Mouse (Mus musculus) lung, embryonic 16.5 days (tissue): ENCODE results near the gene Fam227a. TPM values are rescaled to one million over a fixed set of nuclear protein-coding genes. Genes with fewer than 3 reads are reported as not detected.

Experiments used
- ATAC-seq: fragments of 200-750 bp; cut with Nextera tagmentation; 2 replicates; pipeline ENCODE4 v1.8.0; 2017; ENCODE audit warnings: low read depth, mild to moderate bottlenecking, moderate library complexity
- H3K27ac ChIP-seq: fragments of 300-500 bp; sonication (generic); 2 replicates; pipeline ENCODE4 v1.5.1; 2014; ENCODE audit warnings: mild to moderate bottlenecking, control low read depth, low read length
- H3K27me3 ChIP-seq: fragments of 300-500 bp; sonication (generic); 2 replicates; pipeline ENCODE4 v1.6.1; 2014; ENCODE audit warnings: low read depth, low read length, mixed read lengths; ENCODE audit not compliant: control insufficient read depth, insufficient read depth
- H3K36me3 ChIP-seq: fragments of 300-500 bp; sonication (generic); 2 replicates; pipeline ENCODE4 v1.6.1; 2014; ENCODE audit warnings: low read length; ENCODE audit not compliant: control insufficient read depth, insufficient read depth
- H3K4me1 ChIP-seq: fragments of 300-500 bp; sonication (generic); replicated peaks from 2 replicates; pipeline ENCODE4 v1.6.1; 2014; ENCODE audit warnings: low read length, mixed read lengths; ENCODE audit not compliant: control insufficient read depth, insufficient read depth
- H3K4me2 ChIP-seq: fragments of 300-500 bp; sonication (generic); 2 replicates; pipeline ENCODE4 v1.6.1; 2014; ENCODE audit warnings: low read depth, low read length, control low read depth
- H3K4me3 ChIP-seq: fragments of 300-500 bp; sonication (generic); 2 replicates; pipeline ENCODE4 v1.5.1; 2014; ENCODE audit warnings: mild to moderate bottlenecking, low read length, control low read depth
- H3K9ac ChIP-seq: fragments of 300-500 bp; sonication (generic); 2 replicates; pipeline ENCODE4 v1.6.1; 2014; ENCODE audit warnings: low read length, control low read depth
- H3K9me3 ChIP-seq: fragments of 300-500 bp; sonication (generic); 2 replicates; pipeline ENCODE4 v1.6.1; 2016; ENCODE audit warnings: low read length; ENCODE audit not compliant: control insufficient read depth
- WGBS: fragments of 180-500 bp; shearing (Covaris S2); extraction: QIAGEN DNeasy Blood & Tissue Kit; methylation state at CpG from one replicate; pipeline ENCODE4 v1.1.7; 2014; 5-methylcytosine and 5-hydroxymethylcytosine counted together
- polyA plus RNA-seq: library from polyadenylated mRNA; unstranded; fragments of >200 nt; fragmentation: Nextera tagmentation; extraction: Ambion mirVana; gene quantifications from 2 replicates; pipeline ENCODE4 v1.2.1, GENCODE M21; 2015

Fam227a gene
- polyA plus RNA-seq, 1 experiment from 2014 or later, result 1.4 TPM

DNA sequence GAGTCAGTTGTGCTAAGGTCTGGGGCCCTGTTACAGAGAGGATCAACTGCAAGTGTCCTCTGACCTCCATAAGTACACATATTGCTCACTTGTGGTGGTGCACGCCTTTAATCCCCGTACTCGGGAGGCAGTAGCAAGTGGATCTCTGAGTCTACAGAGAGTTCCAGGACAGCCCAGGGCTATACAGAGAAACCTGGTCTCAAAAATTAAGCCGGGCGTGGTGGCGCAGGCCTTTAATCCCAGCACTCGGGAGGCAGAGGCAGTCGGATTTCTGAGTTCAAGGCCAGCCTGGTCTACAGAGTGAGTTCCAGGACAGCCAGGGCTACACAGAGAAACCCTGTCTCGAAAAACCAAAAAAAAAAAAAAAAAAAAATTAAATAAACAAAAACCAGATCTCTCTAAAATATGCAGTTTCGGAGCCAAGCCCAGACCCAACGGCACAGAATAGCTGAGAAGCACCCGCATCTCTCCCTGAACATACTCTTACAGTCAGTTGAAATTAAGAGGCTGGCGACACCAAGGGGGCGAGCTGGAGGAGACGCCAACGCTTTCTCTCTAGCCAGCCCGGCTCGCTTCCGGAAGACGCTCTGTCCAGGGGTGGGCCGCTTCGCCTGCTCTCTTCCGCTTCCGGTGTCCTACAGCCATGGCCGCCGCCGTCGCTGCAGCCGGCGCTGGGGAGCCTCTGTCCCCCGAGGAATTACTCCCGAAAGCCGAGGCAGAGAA lies 11.7 kb upstream of the Fam227a start, which contains the start of gene Tomm22:
TSS of gene Tomm22 (plus strand) at position 613 of the 723 bp plus-strand sequence.
- Histone ChIP-seq H3K4me1 (peaks cover 6% of the 10 kb centered on the region), H3K36me3 (peaks cover 34% of the 10 kb centered on the region), H3K9me3 (no peaks in the 10 kb centered on the region), H3K9ac (peak within 1 kb of the TSS; percentile 86), H3K4me2 (peak within 1 kb of the TSS; percentile 76), H3K27me3 (no peaks in the 10 kb centered on the region), H3K27ac (peak within 1 kb of the TSS; percentile 18; the same call in 1 of the 2 replicates), H3K4me3 (peak within 1 kb of the TSS; percentile 73)
- peak; percentile 97 for ATAC-seq
- 17% methylated on average over 32 of the region's 33 CpGs for WGBS

DNA sequence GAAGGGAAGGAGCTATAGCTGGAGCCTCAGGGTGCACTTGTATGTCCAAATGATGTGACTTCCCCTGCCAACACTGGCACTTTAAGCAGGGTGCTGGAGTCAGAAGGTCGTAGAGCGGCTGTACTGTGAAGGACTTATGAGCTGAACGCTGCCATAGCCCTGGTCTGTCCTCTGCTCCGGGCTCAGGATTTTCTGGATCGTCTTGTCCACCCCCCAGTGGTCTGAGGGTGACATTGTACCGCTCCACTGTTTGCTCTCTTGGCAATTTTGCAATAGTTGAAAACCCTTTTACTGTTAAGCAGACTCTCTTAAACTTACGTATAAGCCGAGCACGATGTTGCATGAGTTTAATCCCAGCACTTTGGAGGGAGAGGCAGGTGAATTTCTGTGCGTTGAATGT lies 10.4 kb upstream of the Fam227a start:
- Histone ChIP-seq H3K9ac (no peak overlapping the region), H3K4me1 (peaks cover 6% of the 10 kb centered on the region), H3K27ac (no peak overlapping the region), H3K4me3 (no peak overlapping the region), H3K4me2 (no peak overlapping the region), H3K9me3 (no peaks in the 10 kb centered on the region), H3K27me3 (no peaks in the 10 kb centered on the region), H3K36me3 (peaks cover 22% of the 10 kb centered on the region)
- 57% methylated on average over 10 of the region's 10 CpGs for WGBS
- ATAC-seq, result 0 out of 2 replicates have a peak, but pooled peaks have one; percentile 41

DNA sequence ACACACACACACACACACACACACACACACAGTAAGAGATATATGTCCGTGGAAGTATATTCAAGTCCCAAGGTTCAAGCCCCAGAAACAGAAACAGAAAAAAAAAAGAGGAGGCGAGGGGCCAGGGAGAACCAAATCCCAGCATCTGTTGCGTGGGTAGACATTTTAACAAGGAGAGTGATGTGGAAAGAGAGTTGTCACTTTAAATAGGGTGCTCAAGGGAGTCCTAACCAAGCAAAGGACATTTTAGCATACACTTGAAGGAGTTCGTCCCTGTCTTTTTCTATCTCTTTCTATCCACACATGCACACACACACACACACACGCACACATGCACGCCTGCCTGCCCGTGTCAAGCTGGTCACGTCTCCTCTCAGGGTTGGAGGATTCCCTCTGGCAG lies 5.9 kb upstream of the Fam227a start:
- Histone ChIP-seq H3K4me1 (peaks cover 2% of the 10 kb centered on the region), H3K9me3 (no peaks in the 10 kb centered on the region), H3K27ac (no peak overlapping the region), H3K27me3 (no peaks in the 10 kb centered on the region), H3K4me3 (no peak overlapping the region), H3K36me3 (peaks cover 10% of the 10 kb centered on the region), H3K4me2 (no peak overlapping the region), H3K9ac (no peak overlapping the region)
- no peak for ATAC-seq
- 86% methylated on average over 8 of the region's 8 CpGs for WGBS

DNA sequence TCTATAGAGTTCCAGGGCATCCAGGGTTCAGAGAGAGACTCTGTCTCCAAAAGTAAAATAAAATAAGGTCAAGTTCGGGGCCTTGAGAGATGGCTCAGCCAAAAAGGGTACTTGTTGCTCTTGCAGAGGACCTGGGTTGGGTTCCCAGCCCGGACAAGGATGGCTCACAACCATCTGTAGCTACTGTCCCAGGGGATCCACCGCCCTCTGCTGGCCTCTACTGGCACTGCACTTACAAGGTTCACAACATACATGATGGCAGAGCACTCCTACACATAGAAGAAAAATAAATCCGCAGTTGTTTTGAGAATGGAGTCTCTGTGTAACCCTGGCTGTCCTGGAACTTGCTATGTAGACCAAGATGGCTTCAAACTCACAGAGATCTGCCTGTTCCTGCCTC lies 3.1 kb upstream of the Fam227a start:
- H3K9me3 ChIP-seq, result no peaks in the 10 kb centered on the region

DNA sequence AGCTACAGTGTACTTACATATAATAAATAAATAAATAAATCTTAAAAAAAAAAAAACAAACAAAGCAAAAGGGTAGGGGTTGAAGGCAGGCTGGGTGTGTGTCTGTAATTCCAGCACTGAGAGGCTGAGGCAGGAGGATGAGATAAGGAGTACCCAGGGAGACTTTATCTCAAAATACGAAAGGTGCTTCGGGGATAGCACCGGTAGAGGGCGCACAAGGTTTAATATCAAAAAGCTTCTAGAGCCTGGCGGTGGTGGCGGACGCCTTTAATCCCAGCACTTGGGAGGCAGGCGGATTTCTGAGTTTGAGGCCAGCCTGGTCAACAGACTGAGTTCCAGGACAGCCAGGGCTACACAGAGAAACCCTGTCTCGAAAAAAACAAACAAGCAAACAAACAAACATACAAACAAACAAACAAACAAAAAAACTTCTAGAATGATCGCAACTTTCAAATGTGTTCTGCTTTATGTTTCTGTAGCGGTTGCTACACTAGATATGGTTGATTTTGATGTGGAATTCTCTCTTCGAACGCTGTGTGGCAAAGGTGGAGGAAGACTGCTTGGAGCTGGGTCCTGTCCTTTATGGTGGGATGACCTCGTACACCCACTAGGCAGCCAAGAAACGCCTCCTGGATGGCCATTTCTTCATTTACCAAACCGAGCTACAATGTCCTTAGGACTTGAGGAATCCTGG lies 772 bp downstream of the Fam227a start:
- Histone ChIP-seq H3K4me3 (peak overlapping the region; percentile 85), H3K27me3 (no peaks in the 10 kb centered on the region), H3K9me3 (no peaks in the 10 kb centered on the region), H3K36me3 (0 out of 2 replicates have a peak, but pooled peaks cover 2% of the 10 kb centered on the region), H3K27ac (peak overlapping the region; percentile 88), H3K4me2 (peak overlapping the region; percentile 97), H3K4me1 (peaks cover 5% of the 10 kb centered on the region), H3K9ac (peak overlapping the region; percentile 90)
- peak; percentile 17; the same call in 1 of the 2 replicates for ATAC-seq
- 2% methylated on average over 16 of the region's 16 CpGs for WGBS

More for the DNA sequence above, 3.1 kb upstream of the Fam227a start:
- H3K36me3 ChIP-seq, result peaks cover 10% of the 10 kb centered on the region
- no peak overlapping the region for H3K9ac ChIP-seq
- H3K4me1 ChIP-seq, result peaks cover 5% of the 10 kb centered on the region
- ATAC-seq, result no peak
- no peak overlapping the region for H3K4me2 ChIP-seq
- no peak overlapping the region for H3K4me3 ChIP-seq
- H3K27me3 ChIP-seq, result no peaks in the 10 kb centered on the region
- no peak overlapping the region for H3K27ac ChIP-seq
- 73% methylated on average over 4 of the region's 4 CpGs for WGBS

DNA sequence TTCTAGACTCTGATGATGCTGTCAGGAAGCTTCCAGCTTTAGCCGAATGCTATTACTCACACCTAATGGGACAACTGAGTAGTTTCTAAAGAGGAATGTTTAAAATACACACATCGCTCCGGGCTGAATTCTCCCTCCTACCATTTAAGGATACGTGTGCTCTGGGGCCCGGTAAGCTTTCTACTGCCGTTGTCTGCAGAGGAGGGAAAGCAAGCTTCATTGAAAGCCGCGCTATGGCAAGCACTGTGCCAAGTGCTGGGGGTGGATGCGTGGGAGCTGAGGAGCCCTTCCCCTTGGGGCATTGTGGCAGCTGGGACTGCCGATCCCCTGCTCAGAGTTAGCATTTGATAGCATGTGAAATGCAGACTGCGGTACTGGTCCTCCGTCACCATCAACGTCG lies 2.3 kb downstream of the Fam227a start:
- WGBS, result 88% methylated on average over 14 of the region's 14 CpGs
- Histone ChIP-seq H3K4me1 (peaks cover 5% of the 10 kb centered on the region), H3K4me2 (no peak overlapping the region), H3K27me3 (no peaks in the 10 kb centered on the region), H3K36me3 (no peaks in the 10 kb centered on the region), H3K9ac (no peak overlapping the region), H3K27ac (no peak overlapping the region), H3K9me3 (peaks cover 2% of the 10 kb centered on the region; the same call in 1 of the 2 replicates), H3K4me3 (no peak overlapping the region)
- no peak for ATAC-seq

DNA sequence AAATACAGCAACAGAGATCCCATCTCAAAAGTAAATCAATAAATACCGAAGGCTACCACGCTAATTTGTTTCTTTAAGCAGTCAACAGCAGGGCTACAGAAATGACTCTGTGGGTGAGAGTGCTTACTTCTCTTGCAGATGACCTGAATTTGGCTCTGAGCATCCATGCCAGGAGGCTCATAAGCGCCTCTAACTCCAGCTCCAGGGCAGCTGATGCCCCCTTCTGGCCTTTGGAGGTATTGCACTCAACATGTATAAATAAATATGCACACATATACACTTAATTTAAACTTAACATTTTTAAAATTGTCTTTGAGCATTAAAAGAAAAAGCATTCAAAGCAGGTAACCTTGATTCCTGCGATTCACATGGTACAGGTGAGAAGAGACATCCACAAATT lies 7.3 kb downstream of the Fam227a start:
- Histone ChIP-seq H3K36me3 (no peaks in the 10 kb centered on the region), H3K27me3 (no peaks in the 10 kb centered on the region), H3K4me3 (no peak overlapping the region), H3K4me2 (no peak overlapping the region), H3K9me3 (peaks cover 2% of the 10 kb centered on the region; the same call in 1 of the 2 replicates), H3K9ac (no peak overlapping the region), H3K4me1 (no peaks in the 10 kb centered on the region), H3K27ac (no peak overlapping the region)
- WGBS, result 74% methylated on average over 4 of the region's 4 CpGs
- no peak for ATAC-seq

DNA sequence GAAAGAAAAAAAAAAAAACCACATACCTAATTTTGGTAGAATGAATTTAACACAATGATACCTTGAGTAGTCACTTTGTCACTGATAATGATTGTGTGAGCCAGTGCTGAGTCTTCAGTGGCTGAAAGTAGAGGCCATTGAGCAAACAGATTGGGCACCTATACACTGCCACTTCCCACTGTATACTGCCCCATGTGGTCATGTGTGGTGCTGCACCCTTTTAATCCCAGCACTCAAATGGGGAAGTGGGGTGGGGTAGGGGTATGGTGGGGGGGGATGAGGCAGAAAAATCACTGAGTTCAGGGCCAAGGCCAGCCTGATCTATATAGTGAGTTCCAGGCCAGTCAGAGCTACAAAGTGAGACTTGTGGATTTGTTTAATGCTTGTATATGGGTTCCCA lies 8.2 kb downstream of the Fam227a start:
- Histone ChIP-seq H3K4me3 (no peak overlapping the region), H3K4me1 (no peaks in the 10 kb centered on the region), H3K27ac (no peak overlapping the region), H3K9ac (no peak overlapping the region), H3K4me2 (no peak overlapping the region), H3K9me3 (peaks cover 2% of the 10 kb centered on the region; the same call in 1 of the 2 replicates), H3K36me3 (no peaks in the 10 kb centered on the region), H3K27me3 (no peaks in the 10 kb centered on the region)
- ATAC-seq, result 0 out of 2 replicates have a peak, but pooled peaks have one; percentile 5

DNA sequence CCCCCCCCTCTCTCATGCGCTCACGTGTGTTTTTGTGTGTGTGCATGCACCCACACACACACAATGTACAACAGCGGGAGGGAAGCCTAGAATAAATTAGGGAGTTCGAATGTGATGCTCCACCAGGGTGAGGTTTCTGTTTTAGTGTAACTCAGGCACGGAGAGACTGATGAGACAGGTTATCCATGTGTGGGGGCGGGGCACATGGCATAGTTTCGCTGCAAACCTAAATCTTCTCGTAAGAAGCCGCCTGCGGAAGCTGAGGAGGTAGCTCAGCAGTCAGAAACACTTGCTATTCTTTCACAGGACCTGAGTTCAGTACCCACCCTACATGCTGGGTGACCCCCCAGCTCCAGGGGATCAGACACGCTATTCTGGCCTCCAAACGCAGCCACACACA lies 10.6 kb downstream of the Fam227a start:
- WGBS, result 84% methylated on average over 12 of the region's 12 CpGs
- Histone ChIP-seq H3K4me1 (no peaks in the 10 kb centered on the region), H3K4me2 (no peak overlapping the region), H3K27ac (no peak overlapping the region), H3K36me3 (no peaks in the 10 kb centered on the region), H3K9ac (no peak overlapping the region), H3K4me3 (no peak overlapping the region), H3K9me3 (peaks cover 2% of the 10 kb centered on the region; the same call in 1 of the 2 replicates), H3K27me3 (no peaks in the 10 kb centered on the region)
- ATAC-seq, result no peak
